Mouse (Mus musculus): ENCODE data around the gene Ap3d1. TPM values are rescaled to one million over a fixed set of nuclear protein-coding genes. Genes with fewer than 3 reads are reported as not detected.

The Ap3d1 gene
- polyA plus RNA-seq, 1 experiment from 2014 or later, result 59.3 TPM

GRCm38 (mm10) chr10:80777123-80777522 lies 35.1 kb upstream of the Ap3d1 start:
- Histone ChIP-seq H3K27ac (ENCODE audit: low read depth, low read length) (no peak overlapping the region), H3K4me1 (ENCODE audit: control insufficient read depth, insufficient read depth, low read length) (peaks cover 39% of the 10 kb centered on the region), H3K9ac (ENCODE audit: low read depth, low read length) (no peak overlapping the region), H3K4me3 (ENCODE audit: low read depth, low read length) (no peak overlapping the region), H3K27me3 (ENCODE audit: control insufficient read depth, insufficient read depth, low read length) (no peaks in the 10 kb centered on the region), H3K36me3 (ENCODE audit: control insufficient read depth, insufficient read depth, low read length) (peaks cover 47% of the 10 kb centered on the region), H3K9me3 (replicated peaks; ENCODE audit: control insufficient read depth, low read length) (no peaks in the 10 kb centered on the region), H3K4me2 (no peak overlapping the region)
- no peak for ATAC-seq (replicated peaks; ENCODE audit: insufficient number of reproducible peaks, low FRiP score, low TSS enrichment)
- WGBS (ENCODE audit: insufficient replicate concordance), result 93% methylated on average over 5 of the region's 5 CpGs

GRCm38 (mm10) chr10:80776358-80776869 lies 34.4 kb upstream of the Ap3d1 start:
- Histone ChIP-seq H3K9ac (ENCODE audit: low read depth, low read length) (peak overlapping the region; percentile 31; the same call in 1 of the 2 replicates), H3K27me3 (ENCODE audit: control insufficient read depth, insufficient read depth, low read length) (no peaks in the 10 kb centered on the region), H3K4me2 (no peak overlapping the region), H3K4me1 (ENCODE audit: control insufficient read depth, insufficient read depth, low read length) (peaks cover 39% of the 10 kb centered on the region), H3K9me3 (replicated peaks; ENCODE audit: control insufficient read depth, low read length) (no peaks in the 10 kb centered on the region), H3K27ac (ENCODE audit: low read depth, low read length) (peak overlapping the region; percentile 41), H3K4me3 (ENCODE audit: low read depth, low read length) (no peak overlapping the region), H3K36me3 (ENCODE audit: control insufficient read depth, insufficient read depth, low read length) (peaks cover 44% of the 10 kb centered on the region)
- WGBS (ENCODE audit: insufficient replicate concordance), result 83% methylated on average over 6 of the region's 6 CpGs
- ATAC-seq (replicated peaks; ENCODE audit: insufficient number of reproducible peaks, low FRiP score, low TSS enrichment), result no peak

- peaks cover 47% of the 10 kb centered on the region for H3K36me3 ChIP-seq (ENCODE audit: control insufficient read depth, insufficient read depth, low read length)
- H3K9me3 ChIP-seq (replicated peaks; ENCODE audit: control insufficient read depth, low read length), result no peaks in the 10 kb centered on the region
- no peak for ATAC-seq (replicated peaks; ENCODE audit: insufficient number of reproducible peaks, low FRiP score, low TSS enrichment)
- WGBS (ENCODE audit: insufficient replicate concordance), result 76% methylated on average over 4 of the region's 4 CpGs
- H3K4me3 ChIP-seq (ENCODE audit: low read depth, low read length), result no peak overlapping the region
- no peak overlapping the region for H3K4me2 ChIP-seq
- H3K4me1 ChIP-seq (ENCODE audit: control insufficient read depth, insufficient read depth, low read length), result peaks cover 39% of the 10 kb centered on the region
- H3K27me3 ChIP-seq (ENCODE audit: control insufficient read depth, insufficient read depth, low read length), result no peaks in the 10 kb centered on the region
- peak overlapping the region; percentile 41; the same call in 1 of the 2 replicates for H3K27ac ChIP-seq (ENCODE audit: low read depth, low read length)
- peak overlapping the region; percentile 31; the same call in 1 of the 2 replicates for H3K9ac ChIP-seq (ENCODE audit: low read depth, low read length)
Observed at GRCm38 (mm10) chr10:80775731-80776130, 33.7 kb upstream of the Ap3d1 start.

- no peak overlapping the region for H3K4me3 ChIP-seq (ENCODE audit: low read depth, low read length)
- peak overlapping the region; percentile 31 for H3K27ac ChIP-seq (ENCODE audit: low read depth, low read length)
- 0 out of 2 replicates have a peak overlapping the region, but pooled peaks have one; percentile 0 for H3K9ac ChIP-seq (ENCODE audit: low read depth, low read length)
- no peaks in the 10 kb centered on the region for H3K27me3 ChIP-seq (ENCODE audit: control insufficient read depth, insufficient read depth, low read length)
- 55% methylated on average over 4 of the region's 4 CpGs for WGBS (ENCODE audit: insufficient replicate concordance)
- peak; percentile 5; the same call in 1 of the 2 replicates for ATAC-seq (replicated peaks; ENCODE audit: insufficient number of reproducible peaks, low FRiP score, low TSS enrichment)
- H3K4me1 ChIP-seq (ENCODE audit: control insufficient read depth, insufficient read depth, low read length), result peaks cover 39% of the 10 kb centered on the region
- H3K36me3 ChIP-seq (ENCODE audit: control insufficient read depth, insufficient read depth, low read length), result peaks cover 46% of the 10 kb centered on the region
- no peaks in the 10 kb centered on the region for H3K9me3 ChIP-seq (replicated peaks; ENCODE audit: control insufficient read depth, low read length)
- no peak overlapping the region for H3K4me2 ChIP-seq
Observed at GRCm38 (mm10) chr10:80774981-80775380, 32.9 kb upstream of the Ap3d1 start.

GRCm38 (mm10) chr10:80774549-80774948 lies 32.5 kb upstream of the Ap3d1 start:
- peaks cover 47% of the 10 kb centered on the region for H3K36me3 ChIP-seq (ENCODE audit: control insufficient read depth, insufficient read depth, low read length)
- WGBS (ENCODE audit: insufficient replicate concordance), result 17% methylated on average over 2 of the region's 2 CpGs
- H3K27me3 ChIP-seq (ENCODE audit: control insufficient read depth, insufficient read depth, low read length), result no peaks in the 10 kb centered on the region
- ATAC-seq (replicated peaks; ENCODE audit: insufficient number of reproducible peaks, low FRiP score, low TSS enrichment), result peak; percentile 72
- H3K4me1 ChIP-seq (ENCODE audit: control insufficient read depth, insufficient read depth, low read length), result peaks cover 39% of the 10 kb centered on the region
- no peaks in the 10 kb centered on the region for H3K9me3 ChIP-seq (replicated peaks; ENCODE audit: control insufficient read depth, low read length)
- H3K4me2 ChIP-seq, result no peak overlapping the region; the same call in 1 of the 2 replicates
- H3K27ac ChIP-seq (ENCODE audit: low read depth, low read length), result peak overlapping the region; percentile 94
- no peak overlapping the region for H3K4me3 ChIP-seq (ENCODE audit: low read depth, low read length)
- no peak overlapping the region for H3K9ac ChIP-seq (ENCODE audit: low read depth, low read length)

GRCm38 (mm10) chr10:80773816-80774215 lies 31.8 kb upstream of the Ap3d1 start:
- Histone ChIP-seq H3K4me1 (ENCODE audit: control insufficient read depth, insufficient read depth, low read length) (peaks cover 39% of the 10 kb centered on the region), H3K27me3 (ENCODE audit: control insufficient read depth, insufficient read depth, low read length) (no peaks in the 10 kb centered on the region), H3K4me2 (peak overlapping the region; percentile 41), H3K27ac (ENCODE audit: low read depth, low read length) (peak overlapping the region; percentile 94), H3K9me3 (replicated peaks; ENCODE audit: control insufficient read depth, low read length) (no peaks in the 10 kb centered on the region), H3K9ac (ENCODE audit: low read depth, low read length) (peak overlapping the region; percentile 44; the same call in 1 of the 2 replicates), H3K36me3 (ENCODE audit: control insufficient read depth, insufficient read depth, low read length) (peaks cover 45% of the 10 kb centered on the region), H3K4me3 (ENCODE audit: low read depth, low read length) (no peak overlapping the region)
- no peak for ATAC-seq (replicated peaks; ENCODE audit: insufficient number of reproducible peaks, low FRiP score, low TSS enrichment)
- 60% methylated on average over 5 of the region's 5 CpGs for WGBS (ENCODE audit: insufficient replicate concordance)

GRCm38 (mm10) chr10:80768365-80768764 lies 26.3 kb upstream of the Ap3d1 start:
- Histone ChIP-seq H3K4me1 (ENCODE audit: control insufficient read depth, insufficient read depth, low read length) (peaks cover 13% of the 10 kb centered on the region), H3K27me3 (ENCODE audit: control insufficient read depth, insufficient read depth, low read length) (no peaks in the 10 kb centered on the region), H3K36me3 (ENCODE audit: control insufficient read depth, insufficient read depth, low read length) (peaks cover 33% of the 10 kb centered on the region), H3K9ac (ENCODE audit: low read depth, low read length) (no peak overlapping the region), H3K4me3 (ENCODE audit: low read depth, low read length) (no peak overlapping the region), H3K9me3 (replicated peaks; ENCODE audit: control insufficient read depth, low read length) (no peaks in the 10 kb centered on the region), H3K27ac (ENCODE audit: low read depth, low read length) (no peak overlapping the region), H3K4me2 (no peak overlapping the region)
- 92% methylated on average over 6 of the region's 6 CpGs for WGBS (ENCODE audit: insufficient replicate concordance)
- no peak for ATAC-seq (replicated peaks; ENCODE audit: insufficient number of reproducible peaks, low FRiP score, low TSS enrichment)

GRCm38 (mm10) chr10:80766161-80766815 lies 24.2 kb upstream of the Ap3d1 start:
- no peaks in the 10 kb centered on the region for H3K9me3 ChIP-seq (replicated peaks; ENCODE audit: control insufficient read depth, low read length)
- H3K27ac ChIP-seq (ENCODE audit: low read depth, low read length), result no peak overlapping the region
- 74% methylated on average over 10 of the region's 10 CpGs for WGBS (ENCODE audit: insufficient replicate concordance)
- no peak overlapping the region for H3K9ac ChIP-seq (ENCODE audit: low read depth, low read length)
- H3K27me3 ChIP-seq (ENCODE audit: control insufficient read depth, insufficient read depth, low read length), result no peaks in the 10 kb centered on the region
- H3K4me1 ChIP-seq (ENCODE audit: control insufficient read depth, insufficient read depth, low read length), result peaks cover 7% of the 10 kb centered on the region
- H3K4me3 ChIP-seq (ENCODE audit: low read depth, low read length), result no peak overlapping the region
- no peak overlapping the region for H3K4me2 ChIP-seq
- no peak for ATAC-seq (replicated peaks; ENCODE audit: insufficient number of reproducible peaks, low FRiP score, low TSS enrichment)
- H3K36me3 ChIP-seq (ENCODE audit: control insufficient read depth, insufficient read depth, low read length), result peaks cover 23% of the 10 kb centered on the region

GRCm38 (mm10) chr10:80765746-80766145 lies 23.7 kb upstream of the Ap3d1 start:
- Histone ChIP-seq H3K9ac (ENCODE audit: low read depth, low read length) (no peak overlapping the region), H3K4me2 (no peak overlapping the region), H3K4me1 (ENCODE audit: control insufficient read depth, insufficient read depth, low read length) (peaks cover 12% of the 10 kb centered on the region), H3K36me3 (ENCODE audit: control insufficient read depth, insufficient read depth, low read length) (peaks cover 18% of the 10 kb centered on the region), H3K4me3 (ENCODE audit: low read depth, low read length) (no peak overlapping the region), H3K27me3 (ENCODE audit: control insufficient read depth, insufficient read depth, low read length) (no peaks in the 10 kb centered on the region), H3K27ac (ENCODE audit: low read depth, low read length) (no peak overlapping the region), H3K9me3 (replicated peaks; ENCODE audit: control insufficient read depth, low read length) (no peaks in the 10 kb centered on the region)
- WGBS (ENCODE audit: insufficient replicate concordance), result 68% methylated on average over 2 of the region's 2 CpGs
- ATAC-seq (replicated peaks; ENCODE audit: insufficient number of reproducible peaks, low FRiP score, low TSS enrichment), result no peak
